Mouse (Mus musculus) CD4-positive, CD25-positive, alpha-beta regulatory T cell (primary cell): ENCODE data around the gene Olfr993. TPM values are rescaled to one million over a fixed set of nuclear protein-coding genes. Genes with fewer than 3 reads are reported as not detected.

Source experiments
- polyA plus RNA-seq: library from polyadenylated mRNA; unstranded; fragments of 100-300 nt; shearing (Covaris generic); gene quantifications from one replicate; pipeline ENCODE4 v1.2.1, GENCODE M21; 2017

The Olfr993 gene
- polyA plus RNA-seq = not detected

DNA sequence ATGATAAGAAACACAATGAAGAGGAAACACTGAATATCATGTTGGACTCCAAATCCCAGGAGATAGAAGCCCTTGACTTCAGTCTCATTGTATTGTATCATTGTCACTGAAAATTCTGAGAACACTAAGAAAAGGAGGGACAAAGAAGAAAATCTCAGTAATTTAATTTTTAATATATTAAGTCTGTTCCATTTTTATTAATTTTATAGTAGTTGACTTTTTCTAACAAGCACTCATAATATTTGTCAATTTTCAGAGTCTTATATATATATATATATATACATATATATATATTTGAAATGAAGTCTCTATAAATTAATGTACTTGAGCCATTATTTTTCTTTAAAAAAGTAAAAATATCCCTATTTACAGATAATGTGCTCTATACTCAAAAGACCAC is at the start of gene Olfr993:
TSS of gene Olfr993 (minus strand) at position 101 of the 400 bp plus-strand sequence.

DNA sequence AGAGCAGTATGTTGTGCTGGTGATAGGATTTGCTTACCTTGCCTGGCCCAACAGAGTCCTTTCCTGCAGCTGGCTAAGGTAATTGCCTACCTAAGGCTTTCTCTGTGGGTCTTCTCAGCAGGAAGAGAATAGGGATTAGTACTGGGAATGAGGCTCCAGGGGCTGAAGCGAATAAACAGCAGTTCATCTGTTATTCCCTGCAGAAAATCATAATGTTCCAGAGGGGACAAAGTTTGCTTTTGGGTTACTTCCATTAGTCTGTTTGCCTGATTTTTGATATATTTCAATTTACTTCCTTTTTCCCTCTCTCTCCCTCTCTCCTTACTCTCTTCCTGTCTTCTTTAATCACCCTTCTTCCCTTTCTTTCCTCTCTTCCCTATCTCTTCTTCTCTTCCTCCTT is 28.9 kb upstream of the Olfr993 start, which contains the start of gene Olfr995:
TSS of gene Olfr995 (minus strand) at position 101 of the 400 bp plus-strand sequence.

DNA sequence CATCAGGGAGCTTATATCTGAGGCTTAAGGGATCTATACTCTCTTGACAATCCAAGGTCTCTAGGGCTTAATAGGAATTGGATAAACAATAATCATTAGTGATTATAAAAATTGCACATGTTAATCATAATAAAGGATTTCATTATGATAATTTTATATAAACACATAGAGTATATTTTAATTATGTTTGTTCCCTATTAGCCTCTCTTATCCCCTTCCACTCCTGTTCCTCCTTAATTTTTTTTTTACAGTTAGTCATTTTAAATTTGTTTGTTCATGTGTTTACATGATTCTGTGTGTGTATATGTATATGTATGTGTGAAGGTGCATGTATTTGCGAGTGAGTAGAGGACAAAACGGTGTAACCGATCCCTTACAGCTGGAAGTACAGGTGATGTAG is 21.7 kb upstream of the Olfr993 start, which contains the start of gene Olfr994:
TSS of gene Olfr994 (minus strand) at position 101 of the 400 bp plus-strand sequence.

DNA sequence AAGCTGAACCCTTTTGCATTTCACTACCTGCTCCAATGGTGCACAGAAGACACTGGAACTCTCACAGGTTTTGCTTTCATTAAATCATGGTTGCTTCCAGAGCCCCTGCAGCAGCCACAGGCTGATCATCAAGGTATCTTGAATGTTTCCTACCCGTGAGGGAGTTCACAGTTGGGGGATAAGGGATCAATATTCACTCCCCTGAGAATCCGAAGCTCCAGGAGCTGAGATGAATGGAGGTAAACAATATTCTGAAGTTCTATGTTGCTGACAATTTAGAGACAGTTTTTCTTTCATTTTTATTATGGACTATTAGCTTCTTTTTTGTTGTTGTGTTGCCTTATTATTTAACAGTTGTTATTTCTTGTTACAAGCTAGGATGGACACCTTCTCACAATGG is 5.3 kb downstream of the Olfr993 start, which contains the start of gene Olfr992:
TSS of gene Olfr992 (minus strand) at position 101 of the 400 bp plus-strand sequence.

Other genes with a start within 250 kb of the Olfr993 start
- gene Lrrc55, start 217.7 kb downstream of the Olfr993 start, polyA plus RNA-seq = not detected
- not detected for gene Olfr987, start 75.6 kb downstream of the Olfr993 start, polyA plus RNA-seq
- not detected for gene Olfr988, start 51.6 kb downstream of the Olfr993 start, polyA plus RNA-seq
- gene Olfr992, start 5.4 kb downstream of the Olfr993 start, polyA plus RNA-seq = not detected
- not detected for gene Olfr994, start 21.6 kb upstream of the Olfr993 start, polyA plus RNA-seq
- not detected for gene Olfr995, start 28.8 kb upstream of the Olfr993 start, polyA plus RNA-seq
- not detected for gene 4833423E24Rik, start 104.1 kb upstream of the Olfr993 start, polyA plus RNA-seq
- gene Olfr996, start 164.3 kb upstream of the Olfr993 start, polyA plus RNA-seq = not detected
- gene Olfr998, start 174.1 kb upstream of the Olfr993 start, polyA plus RNA-seq = not detected
- not detected for gene Olfr1000, start 197.0 kb upstream of the Olfr993 start, polyA plus RNA-seq
- gene Olfr1002, start 235.8 kb upstream of the Olfr993 start, polyA plus RNA-seq = not detected
- not detected for gene Olfr154, start 249.6 kb upstream of the Olfr993 start, polyA plus RNA-seq